Mouse (Mus musculus): ENCODE measurements around the gene Itga3. TPM values are rescaled to one million over a fixed set of nuclear protein-coding genes. Genes with fewer than 3 reads are reported as not detected.

Itga3 gene
- polyA plus RNA-seq (2012; rRNA removed), result 12.7 and 14.0 TPM in 2 replicates

DNA sequence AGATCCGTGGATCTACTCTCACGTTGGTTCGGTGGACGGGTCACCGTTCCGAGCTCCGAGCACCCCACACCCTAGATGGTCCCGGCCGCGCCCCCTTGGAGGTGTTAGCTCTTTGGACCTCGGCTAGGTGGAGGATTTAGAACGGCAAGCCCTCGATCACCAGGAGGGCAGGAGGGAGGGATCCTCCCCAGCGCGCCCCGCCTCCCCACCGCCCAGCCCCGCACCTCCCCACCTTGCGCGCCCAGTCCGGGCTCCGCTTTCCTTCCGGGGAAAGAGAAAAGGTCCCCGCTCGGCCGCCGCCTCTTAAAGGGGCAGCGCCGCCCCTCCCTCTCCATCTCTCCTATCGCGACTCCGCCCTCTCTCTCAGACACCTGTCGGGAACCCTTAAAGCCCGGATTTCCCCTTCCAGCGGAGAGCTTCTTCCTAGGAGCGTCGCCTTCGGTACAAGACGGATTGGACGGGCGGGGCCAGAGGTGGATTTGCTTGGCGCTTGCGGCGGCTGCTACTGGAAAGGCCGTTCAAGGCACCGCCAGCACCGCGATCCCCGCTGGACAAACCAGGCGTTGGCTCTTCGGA is at the start of gene Itga3:
Gene Itga3, minus strand, starts transcription at position 266 of the 576 bp plus-strand sequence.
- peak in 1 of 2 experiments; percentile 59 for DNase-seq (ENCODE audit: extremely low spot score in 1 of 2, low spot score in 1 of 2)

DNA sequence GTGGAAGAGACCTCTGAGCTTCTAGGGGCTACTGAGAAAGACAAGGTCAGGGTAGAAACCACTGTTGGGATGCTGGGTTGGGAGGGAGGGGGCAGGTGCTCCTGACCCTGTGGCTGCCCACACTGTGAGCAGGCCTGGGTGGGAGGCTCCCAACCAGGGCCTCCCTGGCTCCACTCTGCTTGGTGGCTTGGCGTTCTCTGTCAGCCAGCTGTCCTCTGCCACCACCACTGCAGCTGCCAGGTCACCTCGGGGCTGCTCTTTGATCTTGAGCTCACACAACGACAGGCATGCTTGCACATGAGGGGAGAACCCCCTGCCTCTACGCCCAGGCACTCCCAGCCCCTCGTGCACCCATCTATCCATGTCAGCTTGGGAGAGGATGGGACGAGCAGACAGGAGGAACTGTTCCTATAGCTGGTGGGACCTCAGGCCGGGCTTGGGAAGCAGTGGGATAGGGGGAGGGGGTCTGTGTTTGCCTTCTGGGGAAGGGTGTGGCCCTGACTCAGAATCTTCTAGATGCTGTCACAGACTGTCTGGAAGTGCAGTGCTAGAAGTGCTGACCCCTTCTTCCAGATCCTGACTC is 48.9 kb upstream of the Itga3 start:
- no peak for DNase-seq (ENCODE audit: extremely low spot score in 1 of 2, low spot score in 1 of 2)

DNA sequence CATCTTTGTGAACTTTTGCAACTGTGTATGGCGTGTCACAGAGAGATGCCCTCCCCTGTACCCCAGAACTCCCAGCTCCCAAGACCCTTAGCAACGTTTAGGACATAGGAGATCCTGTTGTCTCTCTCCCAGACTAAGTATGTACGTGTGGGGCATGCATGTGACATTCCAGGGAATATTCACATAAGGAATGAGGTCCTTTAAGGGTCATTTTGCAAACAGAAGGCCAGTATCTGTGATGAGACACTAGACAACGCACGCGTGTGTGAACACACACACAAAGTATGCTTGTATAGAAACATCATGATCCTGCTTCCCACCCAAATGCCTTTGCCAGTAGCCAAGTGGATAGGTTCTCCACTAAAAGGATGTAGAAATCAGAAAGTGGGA is 45.5 kb upstream of the Itga3 start:
- DNase-seq (ENCODE audit: extremely low spot score in 1 of 2, low spot score in 1 of 2), result no peak

DNA sequence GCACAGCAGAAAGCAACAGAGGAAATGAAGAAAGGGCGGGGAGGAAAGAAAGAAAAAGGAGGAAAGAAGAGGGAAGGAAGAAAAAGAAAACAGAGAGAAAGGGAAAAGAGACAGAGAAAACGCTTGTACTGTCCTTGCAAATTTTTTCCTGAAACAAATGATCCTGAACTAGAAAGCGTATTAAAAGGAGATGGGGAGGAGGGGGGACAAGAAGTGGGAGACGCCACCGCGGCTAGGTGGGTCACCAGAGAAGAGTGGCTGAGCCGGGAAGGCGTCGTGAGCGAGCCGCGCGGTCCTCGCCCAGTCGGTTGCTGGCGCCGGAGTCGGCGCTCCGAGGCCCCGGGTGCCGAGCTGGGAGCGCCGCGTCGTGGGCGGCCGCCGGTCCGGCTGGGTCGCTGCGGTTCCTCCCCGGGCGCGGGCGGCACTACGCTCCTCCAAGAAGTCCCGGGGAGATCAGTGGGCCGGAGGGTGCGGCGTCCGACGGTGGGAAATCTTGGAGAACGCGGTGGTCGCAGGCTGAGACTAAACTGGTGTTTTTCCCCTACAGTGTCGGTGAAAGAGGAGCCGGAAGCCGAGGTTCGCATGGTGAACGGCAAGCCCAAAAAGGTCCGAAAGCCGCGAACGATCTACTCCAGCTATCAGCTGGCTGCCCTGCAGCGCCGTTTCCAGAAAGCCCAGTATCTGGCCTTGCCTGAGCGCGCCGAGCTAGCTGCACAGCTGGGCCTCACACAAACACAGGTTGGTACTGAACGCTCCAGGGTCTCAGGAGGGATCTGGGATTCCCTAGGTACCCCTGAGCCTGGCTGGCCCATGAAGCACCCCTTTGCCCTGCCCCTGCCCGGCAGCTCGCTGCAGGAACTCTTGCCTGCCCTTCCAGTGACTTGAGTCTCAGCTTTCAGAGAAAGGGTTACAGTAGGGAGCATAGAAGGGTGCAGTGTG is 44.8 kb upstream of the Itga3 start:
- DNase-seq (ENCODE audit: extremely low spot score in 1 of 2, low spot score in 1 of 2), result no peak

DNA sequence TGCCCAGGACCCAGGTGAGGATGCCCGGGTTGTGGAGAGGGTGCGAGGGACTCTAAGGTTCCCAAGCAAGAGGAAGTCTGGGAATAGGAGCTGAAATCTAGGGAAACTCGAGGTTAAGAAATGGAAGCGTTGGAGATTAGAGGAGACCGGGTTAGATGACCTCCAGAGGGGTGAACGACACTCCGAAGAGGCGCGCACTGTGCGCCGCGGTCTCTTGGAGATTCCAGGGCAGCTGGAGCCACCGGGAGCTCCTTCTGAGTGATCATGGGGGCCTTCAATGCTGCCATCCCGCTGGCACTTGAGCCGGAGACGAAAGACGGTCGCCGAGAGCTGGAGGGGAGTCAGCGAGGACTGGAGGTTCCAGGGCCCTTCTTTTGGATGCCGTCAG is 44.0 kb upstream of the Itga3 start:
- DNase-seq (ENCODE audit: extremely low spot score in 1 of 2, low spot score in 1 of 2), result no peak

DNA sequence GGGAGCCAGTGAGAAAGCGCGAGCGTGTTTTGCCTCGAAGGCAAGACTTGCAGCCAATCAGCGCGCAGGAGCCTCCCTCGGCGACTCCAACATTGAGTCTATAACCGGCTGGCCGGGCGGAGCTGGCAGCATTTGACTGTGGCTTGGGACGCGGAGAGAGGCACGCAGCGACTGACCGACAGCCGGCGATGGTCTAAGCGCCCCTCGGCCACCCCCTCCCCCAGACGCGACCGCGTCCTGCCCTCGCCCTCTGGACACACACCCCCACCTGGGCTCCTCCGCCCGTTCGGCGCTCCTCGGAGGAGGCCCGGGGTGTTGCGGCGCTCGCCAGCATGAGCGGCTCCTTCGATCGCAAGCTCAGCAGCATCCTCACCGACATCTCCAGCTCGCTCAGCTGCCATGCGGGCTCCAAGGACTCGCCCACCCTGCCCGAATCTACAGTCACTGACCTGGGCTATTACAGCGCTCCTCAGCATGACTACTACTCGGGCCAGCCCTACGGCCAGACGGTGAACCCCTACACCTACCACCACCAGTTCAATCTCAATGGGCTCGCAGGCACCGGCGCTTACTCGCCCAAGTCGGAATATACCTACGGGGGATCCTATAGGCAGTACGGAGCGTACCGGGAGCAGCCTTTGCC is 43.5 kb upstream of the Itga3 start, which contains the start of gene Dlx3:
Gene Dlx3, plus strand, starts transcription at position 130 of the 643 bp plus-strand sequence.
- DNase-seq (ENCODE audit: extremely low spot score in 1 of 2, low spot score in 1 of 2), result no peak

DNA sequence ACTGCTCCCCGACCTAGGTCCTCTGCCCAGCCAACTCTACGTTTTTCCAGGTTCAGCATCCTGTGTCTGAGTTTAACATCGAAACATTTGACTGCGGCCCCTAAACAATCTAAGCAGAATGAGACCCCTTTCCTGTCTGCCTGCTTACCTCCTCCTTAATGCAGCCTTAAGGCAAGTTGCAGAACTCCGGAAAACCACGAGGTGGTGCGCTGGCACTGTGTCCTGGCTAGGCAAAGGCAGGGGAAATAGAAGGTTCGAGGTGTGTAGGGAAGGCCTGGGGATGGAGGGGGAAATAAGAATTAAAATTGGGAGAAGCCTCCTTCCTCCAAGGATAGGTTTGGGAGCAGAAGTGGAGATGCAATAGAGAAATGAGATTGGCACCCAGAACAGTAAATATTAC is 41.9 kb upstream of the Itga3 start:
- DNase-seq (ENCODE audit: extremely low spot score in 1 of 2, low spot score in 1 of 2), result peak in 1 of 2 experiments; percentile 84

DNA sequence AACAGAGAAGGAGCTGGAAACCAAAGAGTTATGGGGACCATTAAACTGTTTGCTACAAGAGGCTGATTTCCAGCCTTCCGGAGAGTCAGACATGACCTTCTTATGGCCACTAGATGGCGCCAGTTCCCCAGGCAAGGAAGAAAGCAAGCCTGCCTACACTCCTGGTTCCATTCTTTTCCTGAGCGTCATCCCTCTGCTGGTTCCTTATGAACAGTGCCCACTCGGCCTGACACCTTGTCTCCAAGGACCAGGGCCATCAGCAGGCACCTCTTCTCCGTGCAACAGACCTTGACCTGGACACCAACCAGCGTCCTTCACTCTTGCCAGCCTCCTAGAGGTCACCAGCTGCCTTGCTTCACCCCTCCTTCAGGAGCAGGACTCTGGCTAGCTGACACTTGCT is 40.4 kb upstream of the Itga3 start:
- DNase-seq (ENCODE audit: extremely low spot score in 1 of 2, low spot score in 1 of 2), result peak; percentile 47 to 86

DNA sequence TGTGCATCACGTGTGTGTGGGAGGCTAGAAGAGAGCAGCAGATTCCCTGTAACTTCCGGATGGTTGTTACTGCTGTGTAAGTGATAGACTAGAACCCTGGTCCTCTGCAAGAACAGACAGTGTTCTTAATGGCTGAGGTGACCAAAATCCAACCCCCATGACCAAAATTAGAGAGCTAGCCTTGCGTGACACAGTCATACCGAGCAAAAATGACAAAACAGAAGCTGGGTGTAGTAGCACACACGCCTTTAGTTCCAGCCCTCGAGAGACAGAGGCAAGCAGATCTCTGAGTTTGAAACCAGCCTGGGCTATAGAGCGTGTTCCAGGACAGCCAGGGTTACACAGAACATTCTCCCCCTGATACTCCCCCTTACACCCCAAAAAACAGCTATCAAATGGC is 33.5 kb upstream of the Itga3 start:
- DNase-seq (ENCODE audit: extremely low spot score in 1 of 2, low spot score in 1 of 2), result no peak

DNA sequence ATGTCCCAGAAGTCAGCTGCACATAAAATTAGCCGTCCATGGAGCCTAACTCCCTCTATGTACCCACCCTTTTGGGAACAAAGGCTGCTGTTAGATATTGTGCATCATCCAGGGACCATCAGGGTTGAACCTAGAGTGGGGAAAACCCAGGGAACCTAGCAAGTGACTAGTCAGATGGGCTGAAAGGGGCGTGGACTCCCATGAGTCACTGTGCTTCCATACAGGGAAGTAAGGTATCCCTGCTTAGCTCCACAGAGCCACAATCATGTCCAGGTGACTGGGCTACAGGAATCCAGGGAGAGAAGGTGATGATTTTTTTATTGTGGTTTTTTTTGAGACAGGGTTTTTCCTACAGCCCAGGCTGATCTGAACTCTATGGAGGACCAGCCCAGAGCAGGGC is 32.4 kb upstream of the Itga3 start:
- DNase-seq (ENCODE audit: extremely low spot score in 1 of 2, low spot score in 1 of 2), result no peak

DNA sequence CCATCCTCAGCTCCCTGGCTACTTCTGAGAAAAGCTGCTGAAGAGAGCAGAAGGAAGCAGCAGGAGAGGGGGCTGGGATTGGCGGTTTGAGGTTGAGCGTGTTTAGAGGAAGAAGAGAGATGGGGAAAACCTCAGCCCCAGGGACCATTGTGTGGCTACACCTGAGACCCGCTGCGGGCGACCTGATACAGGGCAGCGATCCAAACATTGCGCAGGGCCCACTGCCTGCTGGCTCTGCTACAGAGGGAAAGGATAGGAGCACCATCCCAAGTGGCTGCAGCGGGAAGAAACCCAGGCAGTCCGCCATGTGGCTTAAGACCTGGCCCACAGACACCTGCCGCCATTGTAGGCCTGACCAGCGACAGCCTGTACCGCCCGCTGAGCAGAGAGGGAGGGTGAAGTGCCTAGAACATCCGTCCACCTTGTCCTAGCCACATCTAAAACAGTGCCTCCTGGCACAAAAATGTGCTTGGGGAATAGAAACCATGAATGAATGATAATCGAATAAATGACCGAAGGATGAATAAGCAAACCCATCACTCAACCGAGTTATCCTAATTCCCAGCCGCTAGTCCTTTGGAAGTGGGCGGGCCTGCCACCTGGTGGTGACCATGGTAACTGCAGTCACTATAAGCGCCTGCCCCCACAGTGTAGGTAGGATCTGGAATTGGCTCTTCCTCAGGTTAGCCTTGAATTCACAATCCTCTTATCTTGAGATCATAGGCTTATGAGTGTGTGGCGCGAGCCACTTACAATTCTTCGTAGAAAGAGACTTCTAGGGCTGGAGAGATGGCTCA is 30.0 kb upstream of the Itga3 start:
- DNase-seq (ENCODE audit: extremely low spot score in 1 of 2, low spot score in 1 of 2), result peak; percentile 37 to 89

DNA sequence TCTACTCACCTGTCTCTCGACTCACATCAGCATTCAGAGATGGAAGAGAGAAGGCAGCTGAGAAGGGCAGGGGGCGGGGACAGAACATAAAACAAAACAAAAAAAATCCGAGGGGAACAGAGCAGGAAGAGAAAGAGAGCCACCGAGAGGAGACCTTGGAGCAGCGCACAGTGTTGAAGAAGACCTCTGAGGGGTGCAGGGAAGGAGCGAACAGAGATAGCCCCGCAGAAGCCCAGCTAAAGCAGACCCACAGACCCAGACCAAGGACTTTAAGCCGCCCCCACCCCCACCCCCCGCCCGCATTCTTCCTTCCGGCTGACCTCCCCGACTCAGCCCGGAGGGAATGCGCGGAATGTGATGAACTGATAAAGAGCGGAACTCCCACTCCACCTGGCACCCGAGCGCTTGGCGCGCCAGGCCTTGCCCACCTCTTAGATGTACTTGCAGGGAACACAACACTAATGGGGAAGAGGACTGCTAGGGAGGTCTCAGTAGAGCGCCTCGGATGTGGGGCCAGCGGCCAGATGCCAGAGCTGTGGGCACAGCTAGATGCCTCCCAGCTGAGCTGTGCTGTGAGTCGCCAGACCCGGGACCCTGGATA is 28.8 kb upstream of the Itga3 start:
- DNase-seq (ENCODE audit: extremely low spot score in 1 of 2, low spot score in 1 of 2), result no peak

DNA sequence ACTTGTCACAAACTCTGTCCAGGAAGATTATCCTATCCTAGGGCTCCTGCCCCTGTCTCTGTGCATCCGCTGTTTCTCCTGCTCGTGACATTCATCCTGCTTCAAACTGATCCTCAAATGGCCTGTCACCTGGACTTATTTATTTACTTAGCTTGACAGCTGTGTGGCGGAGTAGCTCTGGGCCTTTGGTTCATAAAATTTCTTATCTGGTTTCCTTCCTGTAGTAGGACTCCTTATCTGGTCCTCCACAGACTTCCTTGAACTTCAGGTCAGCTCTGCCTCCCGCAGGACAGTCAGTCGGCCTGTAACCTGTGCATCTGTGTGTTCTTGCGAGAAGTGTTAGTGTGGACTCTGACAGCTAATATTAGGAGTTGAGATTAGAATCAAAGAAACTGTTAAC is 27.7 kb upstream of the Itga3 start:
- no peak for DNase-seq (ENCODE audit: extremely low spot score in 1 of 2, low spot score in 1 of 2)

DNA sequence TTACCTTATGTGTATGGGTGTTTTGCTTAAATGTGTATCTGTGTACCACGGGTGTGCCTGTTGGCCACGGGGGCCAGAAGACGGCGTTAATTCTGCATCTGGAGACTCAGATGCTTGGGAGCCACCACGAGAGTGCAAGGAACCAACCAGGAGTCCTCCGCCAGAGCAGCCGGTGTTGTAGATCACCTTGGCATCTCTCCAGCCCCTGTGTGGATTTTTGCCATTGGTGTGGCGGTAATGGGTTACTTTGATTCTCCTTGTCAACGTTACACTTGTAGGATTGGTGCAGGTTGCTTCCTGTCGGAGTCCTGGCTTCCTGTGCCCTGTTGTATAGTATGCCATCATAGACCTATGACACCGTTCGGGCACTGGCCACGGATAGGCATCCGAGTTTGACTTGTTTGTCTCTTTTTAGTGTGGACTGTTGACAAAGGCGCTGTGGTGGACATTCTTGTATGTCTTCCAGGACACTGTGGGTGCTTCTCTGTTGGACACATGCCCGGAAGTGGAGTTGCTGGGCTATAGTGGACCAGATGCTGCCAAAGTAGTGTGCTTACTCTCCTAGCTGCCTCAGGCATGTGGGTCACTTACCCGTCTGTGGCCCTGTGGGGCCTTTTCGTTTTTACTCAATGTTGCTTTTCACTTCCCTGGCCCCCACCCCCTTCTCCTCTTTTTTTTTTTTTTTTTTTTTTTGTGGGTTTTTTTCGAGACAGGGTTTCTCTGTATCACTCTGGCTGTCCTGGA is 25.7 kb upstream of the Itga3 start:
- DNase-seq (ENCODE audit: extremely low spot score in 1 of 2, low spot score in 1 of 2), result no peak

DNA sequence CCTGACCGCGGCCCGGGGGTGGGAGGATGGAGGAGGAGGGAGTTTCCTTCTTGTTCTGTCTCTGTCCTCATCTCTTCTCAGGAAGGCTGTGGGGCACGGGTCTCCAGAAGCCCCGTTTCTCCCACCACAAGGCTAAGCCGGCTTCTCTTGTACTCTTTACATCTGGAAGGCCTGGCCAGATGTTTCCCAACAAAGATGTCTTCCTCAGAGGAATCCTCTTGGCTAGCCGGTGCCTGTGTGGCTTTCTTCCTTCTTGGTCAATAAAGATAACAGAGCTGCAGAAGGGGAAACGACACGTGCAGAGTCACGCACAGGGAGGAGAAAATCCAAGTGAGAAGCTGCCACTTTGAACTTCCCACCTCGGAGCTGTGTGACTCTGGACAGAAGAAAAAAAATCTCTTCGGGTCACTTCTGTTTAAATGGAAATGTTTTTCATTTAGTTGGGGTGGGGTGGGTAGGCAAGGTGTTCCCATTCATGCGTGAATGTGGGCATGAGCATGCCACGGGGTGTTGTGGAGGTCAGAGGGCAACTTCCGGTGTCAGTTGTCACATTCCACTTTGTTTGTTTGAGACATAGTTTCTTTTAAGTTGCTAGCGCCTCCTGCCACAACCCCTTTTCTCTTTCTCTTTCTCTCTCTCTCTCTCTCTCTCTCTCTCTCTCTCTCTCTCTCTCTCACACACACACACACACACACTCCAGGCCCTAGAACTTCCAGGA is 24.6 kb upstream of the Itga3 start:
- no peak for DNase-seq (ENCODE audit: extremely low spot score in 1 of 2, low spot score in 1 of 2)

DNA sequence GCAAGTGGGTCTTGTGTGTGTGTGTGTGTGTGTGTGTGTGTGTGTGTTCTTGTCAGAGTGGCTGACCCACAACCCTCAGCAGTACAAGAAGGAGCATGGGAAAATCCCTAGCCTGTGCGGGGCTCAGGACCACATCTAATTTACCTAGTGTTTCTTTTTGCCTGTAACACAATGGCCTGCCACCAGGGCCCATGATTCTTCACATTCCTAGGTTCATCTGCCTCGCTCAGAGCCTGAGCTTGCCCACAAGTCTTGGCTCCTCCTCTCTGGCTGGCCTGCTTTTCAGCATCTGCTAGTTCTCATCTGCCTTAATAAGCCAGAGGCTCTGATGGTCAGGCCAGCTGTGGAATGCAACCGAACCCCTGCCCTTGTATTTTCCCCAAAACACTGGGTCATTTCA is 23.8 kb upstream of the Itga3 start:
- no peak for DNase-seq (ENCODE audit: extremely low spot score in 1 of 2, low spot score in 1 of 2)

DNA sequence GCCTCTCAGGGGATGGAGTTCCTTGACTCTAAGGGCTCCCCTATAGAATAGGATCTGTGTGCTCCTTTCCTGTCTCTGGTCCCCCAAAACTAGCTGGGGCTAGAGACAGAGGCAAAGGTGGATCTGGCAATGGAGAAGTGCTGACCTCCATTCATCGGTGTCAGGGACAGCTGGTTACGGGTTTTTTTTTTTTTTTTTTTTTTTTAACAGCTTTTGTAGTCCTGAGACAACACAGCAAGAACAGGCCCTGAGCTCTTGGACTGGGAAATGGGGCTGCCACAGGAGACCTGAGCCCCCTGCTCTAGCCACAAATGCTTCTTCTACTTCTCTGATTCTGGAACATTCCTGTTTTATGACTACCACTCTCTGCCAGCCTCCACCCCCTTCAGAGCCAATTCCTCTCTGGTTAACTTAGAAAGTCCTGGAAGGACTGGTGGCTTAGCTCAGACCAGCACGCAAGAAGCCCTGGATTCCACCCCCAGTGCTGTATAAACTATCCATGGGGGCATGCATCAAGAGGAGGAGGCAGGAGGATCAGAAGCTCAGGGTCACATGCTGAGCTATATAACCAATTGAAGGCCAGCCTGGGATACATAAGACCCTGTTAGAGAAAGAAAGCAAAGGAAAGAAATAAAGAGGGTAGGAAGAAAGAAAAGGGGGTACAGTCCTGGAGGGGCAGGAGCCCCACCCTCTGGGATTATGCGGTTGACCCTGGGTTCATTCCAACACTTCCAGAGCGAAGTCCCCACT is 21.9 kb upstream of the Itga3 start:
- DNase-seq (ENCODE audit: extremely low spot score in 1 of 2, low spot score in 1 of 2), result no peak

DNA sequence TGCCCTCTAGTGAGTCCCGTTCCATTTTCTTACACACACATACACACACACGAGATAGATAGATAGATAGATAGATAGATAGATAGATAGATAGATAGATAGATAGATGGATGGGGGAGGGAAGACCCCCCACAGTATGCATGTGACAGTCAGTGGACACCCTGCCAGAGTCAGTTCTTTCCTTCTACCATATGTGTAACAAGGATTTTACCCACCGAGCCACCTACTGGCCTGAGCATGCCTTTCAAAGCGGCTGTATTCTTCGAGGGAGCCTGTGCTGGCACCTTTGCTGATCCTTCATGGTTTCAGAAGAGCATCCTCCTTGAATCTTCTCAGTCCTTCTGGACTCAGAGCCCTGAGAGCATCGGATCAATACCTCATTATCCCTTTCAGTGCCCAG is 21.3 kb upstream of the Itga3 start:
- no peak for DNase-seq (ENCODE audit: extremely low spot score in 1 of 2, low spot score in 1 of 2)

Data from frontal cortex, adult 2 months (tissue).